In the genomic region with DNA sequence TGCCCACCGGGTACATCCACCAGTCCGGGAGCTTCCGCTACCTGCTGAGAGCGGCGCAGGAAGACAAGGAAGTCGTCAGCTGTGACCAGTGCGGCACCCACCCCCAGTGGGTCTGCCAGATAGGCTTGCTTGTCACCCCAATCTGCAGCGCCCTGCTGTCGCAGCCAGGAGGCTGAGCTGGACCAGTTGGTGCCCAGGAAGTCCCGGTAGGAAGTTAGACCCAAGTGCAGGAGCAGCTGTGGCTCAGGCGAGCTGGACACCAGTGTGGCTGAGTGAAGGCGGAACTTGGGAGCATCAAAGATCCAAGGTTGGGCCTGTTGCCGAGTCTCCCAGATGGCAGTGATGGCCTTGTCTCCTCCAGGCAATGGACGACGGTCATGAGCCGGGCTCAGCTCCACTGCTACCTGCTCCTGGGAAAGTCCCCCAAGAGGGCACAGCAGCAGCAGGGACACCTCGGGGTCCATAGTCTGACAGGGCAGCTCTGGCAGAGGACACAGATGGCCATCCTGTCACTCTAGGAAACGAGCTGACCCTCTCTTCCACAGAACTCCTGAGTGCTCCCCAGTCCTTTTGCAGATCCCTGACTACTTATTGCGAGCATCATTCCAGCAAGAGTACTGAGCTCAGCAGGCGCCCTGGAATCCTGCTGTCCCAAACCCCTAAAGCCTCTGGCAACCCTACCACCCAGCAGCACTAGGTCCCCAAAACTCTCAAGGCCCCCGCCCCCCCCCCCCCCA, we compare ENCODE assay signal across 8 mouse cellular contexts. TPM values are rescaled to one million over a fixed set of nuclear protein-coding genes. Genes with fewer than 3 reads are reported as not detected.
DNase-seq lines count a peak whose midpoint lies in the region; ATAC-seq and TF ChIP-seq lines count a peak whose summit lies in the region.

No protein-coding gene starts in this region.

- H3K27ac ChIP-seq in kidney, adult 2 months (ENCODE audit: insufficient read depth, low read depth, low read length), result peak overlapping the region; percentile 74
- H3K27ac ChIP-seq in MEL (ENCODE audit: control insufficient read depth, low read depth, low read length), result no peak overlapping the region
- H3K27ac ChIP-seq in forebrain, embryonic 10.5 days, result peak overlapping the region; percentile 87
- H3K27ac ChIP-seq in limb, embryonic 12.5 days, result peak overlapping the region; percentile 29; the same call in 1 of the 2 replicates
- H3K27ac ChIP-seq in stomach, embryonic 16.5 days (ENCODE audit: low read length), result 0 out of 2 replicates have a peak overlapping the region, but pooled peaks have one; percentile 18

- DNase-seq in kidney, adult 2 months, result peak; percentile 30
- no peak for DNase-seq in kidney, postnatal 14 days
- DNase-seq in MEL (ENCODE audit: low read depth, low spot score), result peak; percentile 69
- DNase-seq in forebrain, embryonic 10.5 days (ENCODE audit: extremely low spot score, low spot score), result no peak
- DNase-seq in lung, postnatal 4 days, result no peak

- peak overlapping the region; percentile 69 for H3K9ac ChIP-seq in MEL (ENCODE audit: control insufficient read depth, low read depth, low read length, poor library complexity, severe bottlenecking)
- H3K9ac ChIP-seq in limb, embryonic 12.5 days (replicated peaks), result peak overlapping the region; percentile 74
- peak overlapping the region; percentile 89 for H3K9ac ChIP-seq in stomach, embryonic 16.5 days (ENCODE audit: low read length)

- H3K4me3 ChIP-seq in kidney, adult 2 months (ENCODE audit: insufficient read depth, low read depth, low read length), result peak overlapping the region; percentile 64
- peak overlapping the region; percentile 63 to 89 for H3K4me3 ChIP-seq in MEL (ENCODE audit: control insufficient read depth in 1 of 2, insufficient read depth in 1 of 2, low read depth in 2 of 2, low read length in 2 of 2)
- peak overlapping the region; percentile 69 for H3K4me3 ChIP-seq in forebrain, embryonic 10.5 days
- H3K4me3 ChIP-seq in limb, embryonic 12.5 days (replicated peaks), result peak overlapping the region; percentile 63
- peak overlapping the region; percentile 70 for H3K4me3 ChIP-seq in stomach, embryonic 16.5 days (replicated peaks; ENCODE audit: low read length)

- ATAC-seq in limb, embryonic 12.5 days (ENCODE audit: insufficient number of reproducible peaks, insufficient read depth, low FRiP score, low TSS enrichment, low read depth), result no peak
- ATAC-seq in stomach, embryonic 16.5 days (ENCODE audit: insufficient read depth, low FRiP score), result no peak
- no peak for ATAC-seq in frontal cortex, adult (ENCODE audit: low TSS enrichment)

- H3K4me1 ChIP-seq in kidney, adult 2 months (ENCODE audit: control insufficient read depth, insufficient read depth, low read length), result peaks cover 4% of the 10 kb centered on the region; the same call in 1 of the 2 replicates
- peaks cover 2 to 22% of the 10 kb centered on the region in 2 experiments; a peak in 3 of 4 replicates for H3K4me1 ChIP-seq in MEL (ENCODE audit: control insufficient read depth in 1 of 2, insufficient read depth in 2 of 2, low read length in 2 of 2)
- H3K4me1 ChIP-seq in forebrain, embryonic 10.5 days, result peaks cover 60% of the 10 kb centered on the region
- H3K4me1 ChIP-seq in limb, embryonic 12.5 days (replicated peaks), result peaks cover 47% of the 10 kb centered on the region
- peaks cover 30% of the 10 kb centered on the region for H3K4me1 ChIP-seq in stomach, embryonic 16.5 days (ENCODE audit: control insufficient read depth, insufficient read depth, low read length)

- WGBS in kidney, adult 2 months, result 26% methylated on average over 21 of the region's 21 CpGs
- 54% methylated on average over 21 of the region's 21 CpGs for WGBS in forebrain, embryonic 10.5 days
- 53% methylated on average over 20 of the region's 21 CpGs for WGBS in limb, embryonic 12.5 days
- 41% methylated on average over 21 of the region's 21 CpGs for WGBS in stomach, embryonic 16.5 days

- no peak for TF ChIP-seq EP300 in MEL (IDR thresholded peaks at IDR 0.05; ENCODE audit: low read depth in 1 of 2, low read length in 2 of 2)

- H3K27me3 ChIP-seq in kidney, adult 2 months (replicated peaks; ENCODE audit: control insufficient read depth, insufficient read depth, low read length), result no peaks in the 10 kb centered on the region
- H3K27me3 ChIP-seq in MEL (ENCODE audit: control insufficient read depth in 1 of 2, insufficient read depth in 2 of 2, low read length in 2 of 2), result no peaks in the 10 kb centered on the region
- no peaks in the 10 kb centered on the region for H3K27me3 ChIP-seq in forebrain, embryonic 10.5 days (ENCODE audit: poor library complexity, severe bottlenecking)
- H3K27me3 ChIP-seq in limb, embryonic 12.5 days, result no peaks in the 10 kb centered on the region
- no peaks in the 10 kb centered on the region for H3K27me3 ChIP-seq in stomach, embryonic 16.5 days (ENCODE audit: control insufficient read depth, insufficient read depth, low read length)

- H3K9me3 ChIP-seq in MEL (replicated peaks; ENCODE audit: insufficient read depth, low read length), result no peaks in the 10 kb centered on the region
- no peaks in the 10 kb centered on the region; the same call in 1 of the 2 replicates for H3K9me3 ChIP-seq in forebrain, embryonic 10.5 days
- H3K9me3 ChIP-seq in limb, embryonic 12.5 days, result no peaks in the 10 kb centered on the region
- no peaks in the 10 kb centered on the region for H3K9me3 ChIP-seq in stomach, embryonic 16.5 days (replicated peaks; ENCODE audit: control insufficient read depth, low read length)

- TF ChIP-seq POLR2A in kidney, adult 2 months (IDR thresholded peaks at IDR 0.05; ENCODE audit: low read depth, low read length), result no peak
- no peak; a peak in 1 of 4 replicates for TF ChIP-seq POLR2A in MEL (IDR thresholded peaks at IDR 0.05; ENCODE audit: control insufficient read depth in 1 of 2, insufficient read depth in 1 of 2, low read depth in 1 of 2, low read length in 2 of 2, poor library complexity in 1 of 2)

- H3K36me3 ChIP-seq in kidney, adult 2 months (ENCODE audit: control insufficient read depth, insufficient read depth, low read length), result no peaks in the 10 kb centered on the region
- H3K36me3 ChIP-seq in MEL (ENCODE audit: control insufficient read depth in 1 of 2, insufficient read depth in 2 of 2, low read length in 2 of 2), result peaks cover 2 to 3% of the 10 kb centered on the region in 2 experiments; a peak in 1 of 4 replicates
- peaks cover 27% of the 10 kb centered on the region for H3K36me3 ChIP-seq in forebrain, embryonic 10.5 days (replicated peaks)
- peaks cover 27% of the 10 kb centered on the region for H3K36me3 ChIP-seq in limb, embryonic 12.5 days
- peaks cover 16% of the 10 kb centered on the region; the same call in 1 of the 2 replicates for H3K36me3 ChIP-seq in stomach, embryonic 16.5 days (ENCODE audit: control insufficient read depth, insufficient read depth, low read length)

- peak overlapping the region; percentile 86 for H3K4me2 ChIP-seq in limb, embryonic 12.5 days
- H3K4me2 ChIP-seq in stomach, embryonic 16.5 days (ENCODE audit: low read depth, low read length), result peak overlapping the region; percentile 90

- H3K79me2 ChIP-seq in MEL (ENCODE audit: control insufficient read depth, insufficient read depth, low read length, poor library complexity), result peaks cover 4% of the 10 kb centered on the region; the same call in 1 of the 2 replicates

- no peak for TF ChIP-seq CTCF in kidney, adult 2 months (conservative IDR thresholded peaks at IDR 0.05; ENCODE audit: insufficient read depth, insufficient read length, low read depth, low read length)
- TF ChIP-seq CTCF in MEL (IDR thresholded peaks at IDR 0.05 in 2 of 3, conservative IDR thresholded peaks at IDR 0.05 in 1 of 3; ENCODE audit: control insufficient read depth in 1 of 3, insufficient read depth in 1 of 3, low read depth in 2 of 3, low read length in 3 of 3, poor library complexity in 1 of 3, severe bottlenecking in 1 of 3), result no peak

- TF ChIP-seq RAD21 in MEL (IDR thresholded peaks at IDR 0.05; ENCODE audit: low read depth, low read length), result no peak

RNA-seq across cellular contexts. Expression of gene Nudt22, which starts 0.5 kb away (rescaled TPM):
- 58.3 and 63.4 TPM in 2 replicates for polyA plus RNA-seq in kidney, adult 2 months (2012; rRNA removed)
- 23.8 and 32.1 TPM in 2 replicates for total RNA-seq in MEL (2012; rRNA removed)
- polyA plus RNA-seq in MEL (2012; ENCODE audit: insufficient read depth in 1 of 2, insufficient read length in 2 of 2, low read depth in 1 of 2, low replicate concordance in 2 of 2, missing spikeins in 1 of 2), result 10 to 100 TPM in 1 of 2 experiments, not detected in 1; 30.8 TPM
- polyA plus RNA-seq in forebrain, embryonic 10.5 days (2016; fragmentation: Nextera tagmentation; extraction: Ambion mirVana), result 18.4 TPM in 2 replicates
- polyA plus RNA-seq in limb, embryonic 12.5 days (2016; fragmentation: Nextera tagmentation; extraction: Ambion mirVana), result 20.1 and 22.6 TPM in 2 replicates
- 22.9 and 26.6 TPM in 2 replicates for polyA plus RNA-seq in stomach, embryonic 16.5 days (2015; fragmentation: Nextera tagmentation; extraction: Ambion mirVana)

RNA-seq across cellular contexts. Expression of gene Trpt1, which starts 0.5 kb away (rescaled TPM):
- polyA plus RNA-seq in kidney, adult 2 months (2012; rRNA removed), result 19.3 and 22.5 TPM in 2 replicates
- total RNA-seq in MEL (2012; rRNA removed), result 1.2 and 1.8 TPM in 2 replicates
- 1 to 10 TPM in 1 of 2 experiments, not detected in 1; 2.3 TPM for polyA plus RNA-seq in MEL (2012; ENCODE audit: insufficient read depth in 1 of 2, insufficient read length in 2 of 2, low read depth in 1 of 2, low replicate concordance in 2 of 2, missing spikeins in 1 of 2)
- 10.0 and 10.4 TPM in 2 replicates for polyA plus RNA-seq in forebrain, embryonic 10.5 days (2016; fragmentation: Nextera tagmentation; extraction: Ambion mirVana)
- 10.8 and 11.0 TPM in 2 replicates for polyA plus RNA-seq in limb, embryonic 12.5 days (2016; fragmentation: Nextera tagmentation; extraction: Ambion mirVana)
- polyA plus RNA-seq in stomach, embryonic 16.5 days (2015; fragmentation: Nextera tagmentation; extraction: Ambion mirVana), result 10.7 and 12.0 TPM in 2 replicates

RNA-seq across cellular contexts. Expression of gene Dnajc4, which starts 3.1 kb away (rescaled TPM):
- polyA plus RNA-seq in kidney, adult 2 months (2012; rRNA removed), result 48.8 and 50.1 TPM in 2 replicates
- total RNA-seq in MEL (2012; rRNA removed), result 3.2 and 4.2 TPM in 2 replicates
- 10 to 100 TPM in 1 of 2 experiments, not detected in 1; 12.9 TPM for polyA plus RNA-seq in MEL (2012; ENCODE audit: insufficient read depth in 1 of 2, insufficient read length in 2 of 2, low read depth in 1 of 2, low replicate concordance in 2 of 2, missing spikeins in 1 of 2)
- polyA plus RNA-seq in forebrain, embryonic 10.5 days (2016; fragmentation: Nextera tagmentation; extraction: Ambion mirVana), result 19.5 and 19.7 TPM in 2 replicates
- polyA plus RNA-seq in limb, embryonic 12.5 days (2016; fragmentation: Nextera tagmentation; extraction: Ambion mirVana), result 21.2 and 22.8 TPM in 2 replicates
- 28.8 TPM in 2 replicates for polyA plus RNA-seq in stomach, embryonic 16.5 days (2015; fragmentation: Nextera tagmentation; extraction: Ambion mirVana)

RNA-seq across cellular contexts. Expression of gene Vegfb, which starts 8.0 kb away (rescaled TPM):
- 82.9 and 83.0 TPM in 2 replicates for polyA plus RNA-seq in kidney, adult 2 months (2012; rRNA removed)
- 11.2 and 11.5 TPM in 2 replicates for total RNA-seq in MEL (2012; rRNA removed)
- 10 to 100 TPM in 1 of 2 experiments, not detected in 1; 67.6 TPM for polyA plus RNA-seq in MEL (2012; ENCODE audit: insufficient read depth in 1 of 2, insufficient read length in 2 of 2, low read depth in 1 of 2, low replicate concordance in 2 of 2, missing spikeins in 1 of 2)
- polyA plus RNA-seq in forebrain, embryonic 10.5 days (2016; fragmentation: Nextera tagmentation; extraction: Ambion mirVana), result 31.0 and 32.9 TPM in 2 replicates
- 53.8 and 55.2 TPM in 2 replicates for polyA plus RNA-seq in limb, embryonic 12.5 days (2016; fragmentation: Nextera tagmentation; extraction: Ambion mirVana)
- polyA plus RNA-seq in stomach, embryonic 16.5 days (2015; fragmentation: Nextera tagmentation; extraction: Ambion mirVana), result 19.0 and 19.7 TPM in 2 replicates

RNA-seq across cellular contexts. Expression of gene Fkbp2, which starts 15.1 kb away (rescaled TPM):
- 96.3 and 136 TPM in 2 replicates for polyA plus RNA-seq in kidney, adult 2 months (2012; rRNA removed)
- total RNA-seq in MEL (2012; rRNA removed), result 51.4 and 53.9 TPM in 2 replicates
- polyA plus RNA-seq in MEL (2012; ENCODE audit: insufficient read depth in 1 of 2, insufficient read length in 2 of 2, low read depth in 1 of 2, low replicate concordance in 2 of 2, missing spikeins in 1 of 2), result 100 to 1,000 TPM in 1 of 2 experiments, not detected in 1; 167 TPM
- polyA plus RNA-seq in forebrain, embryonic 10.5 days (2016; fragmentation: Nextera tagmentation; extraction: Ambion mirVana), result 106 TPM in 2 replicates
- polyA plus RNA-seq in limb, embryonic 12.5 days (2016; fragmentation: Nextera tagmentation; extraction: Ambion mirVana), result 65.8 and 73.6 TPM in 2 replicates
- 153 and 158 TPM in 2 replicates for polyA plus RNA-seq in stomach, embryonic 16.5 days (2015; fragmentation: Nextera tagmentation; extraction: Ambion mirVana)

Comparison
In these comparisons a context has a peak if more than half of its experiments do, and no peak if none do; other contexts are left out.
1. DNase-seq: peak in kidney, adult 2 months (single experiment) and MEL (single experiment); none in kidney, postnatal 14 days (single experiment), forebrain, embryonic 10.5 days (single experiment) and lung, postnatal 4 days (0 of 2).
2. Peak in every context shown above with its lines, with median percentiles within 50 percentile points of each other: H3K4me3 ChIP-seq and H3K9ac ChIP-seq.